Mouse (Mus musculus): ENCODE data around the gene Ddx54. TPM values are rescaled to one million over a fixed set of nuclear protein-coding genes. Genes with fewer than 3 reads are reported as not detected.

Ddx54 gene
- polyA plus RNA-seq, 1 experiment from 2014 or later = 22.5 TPM

- WGBS = 52% methylated on average over 9 of the region's 9 CpGs
- H3K4me1 ChIP-seq (replicated peaks; ENCODE audit: control insufficient read depth, insufficient read depth) = peaks cover 24% of the 10 kb centered on the region
- no peaks in the 10 kb centered on the region for H3K9me3 ChIP-seq (ENCODE audit: control insufficient read depth, low read length)
- no peak overlapping the region for H3K4me3 ChIP-seq (ENCODE audit: low read depth, low read length)
- ATAC-seq (ENCODE audit: low FRiP score, low TSS enrichment) (no peak), DNase-seq (ENCODE audit: low spot score) (no peak)
- H3K27me3 ChIP-seq (ENCODE audit: control insufficient read depth, insufficient read depth, low read length) = no peaks in the 10 kb centered on the region
- H3K4me2 ChIP-seq (replicated peaks; ENCODE audit: low read depth) = no peak overlapping the region
- H3K9ac ChIP-seq (ENCODE audit: low read length) = 0 out of 2 replicates have a peak overlapping the region, but pooled peaks have one; percentile 8
- H3K27ac ChIP-seq (replicated peaks) = peak overlapping the region; percentile 61
- no peak for TF ChIP-seq EP300 (optimal IDR thresholded peaks at IDR 0.05)
- TF ChIP-seq CTCF (IDR thresholded peaks at IDR 0.05; ENCODE audit: low read depth) = no peak
- no peaks in the 10 kb centered on the region for H3K36me3 ChIP-seq (ENCODE audit: control insufficient read depth, insufficient read depth, low read length)
Observed at GRCm38 (mm10) chr5:120566681-120567252, 45.8 kb upstream of the Ddx54 start.

- ATAC-seq (ENCODE audit: low FRiP score, low TSS enrichment) (no peak; the same call in 1 of the 2 replicates), DNase-seq (ENCODE audit: low spot score) (no peak)
- no peak for TF ChIP-seq CTCF (IDR thresholded peaks at IDR 0.05; ENCODE audit: low read depth)
- TF ChIP-seq EP300 (optimal IDR thresholded peaks at IDR 0.05) = no peak
- Histone ChIP-seq H3K36me3 (ENCODE audit: control insufficient read depth, insufficient read depth, low read length) (no peaks in the 10 kb centered on the region), H3K9me3 (ENCODE audit: control insufficient read depth, low read length) (no peaks in the 10 kb centered on the region), H3K4me1 (replicated peaks; ENCODE audit: control insufficient read depth, insufficient read depth) (peaks cover 24% of the 10 kb centered on the region), H3K27me3 (ENCODE audit: control insufficient read depth, insufficient read depth, low read length) (no peaks in the 10 kb centered on the region), H3K27ac (replicated peaks) (peak overlapping the region; percentile 71), H3K4me3 (ENCODE audit: low read depth, low read length) (no peak overlapping the region), H3K4me2 (replicated peaks; ENCODE audit: low read depth) (0 out of 2 replicates have a peak overlapping the region, but pooled peaks have one; percentile 5), H3K9ac (ENCODE audit: low read length) (no peak overlapping the region)
- 45% methylated on average over 21 of the region's 21 CpGs for WGBS
Observed at GRCm38 (mm10) chr5:120567253-120567701, 45.3 kb upstream of the Ddx54 start.

GRCm38 (mm10) chr5:120567761-120568211, 44.8 kb upstream of the Ddx54 start:
- no peak for DNase-seq (ENCODE audit: low spot score)
- H3K9ac ChIP-seq (ENCODE audit: low read length) = peak overlapping the region; percentile 23; the same call in 1 of the 2 replicates

GRCm38 (mm10) chr5:120568336-120568768, 44.2 kb upstream of the Ddx54 start:
- 40% methylated on average over 9 of the region's 9 CpGs for WGBS
- Histone ChIP-seq H3K27ac (replicated peaks) (0 out of 2 replicates have a peak overlapping the region, but pooled peaks have one; percentile 71), H3K27me3 (ENCODE audit: control insufficient read depth, insufficient read depth, low read length) (no peaks in the 10 kb centered on the region), H3K4me3 (ENCODE audit: low read depth, low read length) (no peak overlapping the region), H3K9me3 (ENCODE audit: control insufficient read depth, low read length) (no peaks in the 10 kb centered on the region), H3K4me1 (replicated peaks; ENCODE audit: control insufficient read depth, insufficient read depth) (peaks cover 24% of the 10 kb centered on the region), H3K4me2 (replicated peaks; ENCODE audit: low read depth) (0 out of 2 replicates have a peak overlapping the region, but pooled peaks have one; percentile 8), H3K36me3 (ENCODE audit: control insufficient read depth, insufficient read depth, low read length) (no peaks in the 10 kb centered on the region), H3K9ac (ENCODE audit: low read length) (peak overlapping the region; percentile 23; the same call in 1 of the 2 replicates)
- TF ChIP-seq CTCF (IDR thresholded peaks at IDR 0.05; ENCODE audit: low read depth) = no peak
- DNase-seq (ENCODE audit: low spot score) = no peak
- ATAC-seq (ENCODE audit: low FRiP score, low TSS enrichment) = no peak

More at GRCm38 (mm10) chr5:120567761-120568211, 44.8 kb upstream of the Ddx54 start:
- no peaks in the 10 kb centered on the region for H3K9me3 ChIP-seq (ENCODE audit: control insufficient read depth, low read length)
- no peaks in the 10 kb centered on the region for H3K36me3 ChIP-seq (ENCODE audit: control insufficient read depth, insufficient read depth, low read length)
- WGBS = 63% methylated on average over 14 of the region's 14 CpGs
- no peak overlapping the region for H3K4me2 ChIP-seq (replicated peaks; ENCODE audit: low read depth)
- peak overlapping the region; percentile 71 for H3K27ac ChIP-seq (replicated peaks)
- H3K4me3 ChIP-seq (ENCODE audit: low read depth, low read length) = no peak overlapping the region
- no peak for ATAC-seq (ENCODE audit: low FRiP score, low TSS enrichment)
- no peaks in the 10 kb centered on the region for H3K27me3 ChIP-seq (ENCODE audit: control insufficient read depth, insufficient read depth, low read length)
- no peak for TF ChIP-seq CTCF (IDR thresholded peaks at IDR 0.05; ENCODE audit: low read depth)
- no peak for TF ChIP-seq EP300 (optimal IDR thresholded peaks at IDR 0.05)
- peaks cover 24% of the 10 kb centered on the region for H3K4me1 ChIP-seq (replicated peaks; ENCODE audit: control insufficient read depth, insufficient read depth)

GRCm38 (mm10) chr5:120568964-120569363, 43.6 kb upstream of the Ddx54 start:
- ATAC-seq (ENCODE audit: low FRiP score, low TSS enrichment) (no peak), DNase-seq (ENCODE audit: low spot score) (no peak)
- 76% methylated on average over 4 of the region's 4 CpGs for WGBS
- Histone ChIP-seq H3K4me3 (ENCODE audit: low read depth, low read length) (no peak overlapping the region), H3K4me2 (replicated peaks; ENCODE audit: low read depth) (no peak overlapping the region), H3K36me3 (ENCODE audit: control insufficient read depth, insufficient read depth, low read length) (no peaks in the 10 kb centered on the region), H3K9me3 (ENCODE audit: control insufficient read depth, low read length) (no peaks in the 10 kb centered on the region), H3K27me3 (ENCODE audit: control insufficient read depth, insufficient read depth, low read length) (no peaks in the 10 kb centered on the region), H3K4me1 (replicated peaks; ENCODE audit: control insufficient read depth, insufficient read depth) (peaks cover 24% of the 10 kb centered on the region), H3K9ac (ENCODE audit: low read length) (no peak overlapping the region), H3K27ac (replicated peaks) (0 out of 2 replicates have a peak overlapping the region, but pooled peaks have one; percentile 13)
- TF ChIP-seq CTCF (IDR thresholded peaks at IDR 0.05; ENCODE audit: low read depth) (no peak), EP300 (optimal IDR thresholded peaks at IDR 0.05) (no peak)

GRCm38 (mm10) chr5:120569791-120570190, 42.7 kb upstream of the Ddx54 start:
- TF ChIP-seq CTCF (IDR thresholded peaks at IDR 0.05; ENCODE audit: low read depth) (no peak), EP300 (optimal IDR thresholded peaks at IDR 0.05) (no peak)
- Histone ChIP-seq H3K27ac (replicated peaks) (0 out of 2 replicates have a peak overlapping the region, but pooled peaks have one; percentile 14), H3K9ac (ENCODE audit: low read length) (no peak overlapping the region), H3K4me1 (replicated peaks; ENCODE audit: control insufficient read depth, insufficient read depth) (peaks cover 24% of the 10 kb centered on the region), H3K9me3 (ENCODE audit: control insufficient read depth, low read length) (no peaks in the 10 kb centered on the region), H3K4me3 (ENCODE audit: low read depth, low read length) (no peak overlapping the region), H3K4me2 (replicated peaks; ENCODE audit: low read depth) (no peak overlapping the region), H3K27me3 (ENCODE audit: control insufficient read depth, insufficient read depth, low read length) (no peaks in the 10 kb centered on the region), H3K36me3 (ENCODE audit: control insufficient read depth, insufficient read depth, low read length) (no peaks in the 10 kb centered on the region)
- ATAC-seq (ENCODE audit: low FRiP score, low TSS enrichment) (no peak), DNase-seq (ENCODE audit: low spot score) (no peak)
- WGBS = 79% methylated on average over 3 of the region's 3 CpGs
